Mouse (Mus musculus): ENCODE results near the gene Ndufa4l2. TPM values are rescaled to one million over a fixed set of nuclear protein-coding genes. Genes with fewer than 3 reads are reported as not detected.

The Ndufa4l2 gene
- 5.8 and 22.6 TPM in 2 replicates for total RNA-seq (2012; rRNA removed)

DNA sequence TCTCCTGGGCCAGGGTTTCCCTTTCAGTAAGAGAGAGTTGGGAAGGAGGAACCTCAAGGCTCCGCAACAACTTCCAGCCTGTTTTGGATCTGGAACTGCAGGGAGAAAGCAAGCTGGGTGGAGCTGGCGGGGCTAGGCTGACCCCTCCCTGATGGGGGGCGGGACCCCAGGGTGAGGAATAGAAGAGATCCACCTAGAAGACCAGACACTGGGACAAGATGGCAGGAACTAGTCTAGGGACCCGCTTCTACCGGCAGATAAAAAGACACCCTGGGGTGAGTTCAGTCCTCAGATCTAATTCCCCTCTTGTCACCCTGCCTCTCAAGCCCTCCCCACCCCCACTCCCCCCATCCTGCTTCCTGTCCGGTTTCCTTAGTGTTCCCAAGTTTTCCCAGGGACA is at the start of gene Ndufa4l2:
TSS of gene Ndufa4l2 (plus strand) at position 204 of the 400 bp plus-strand sequence.
- Histone ChIP-seq H3K4me3 (ENCODE audit: insufficient read depth in 1 of 2, low read depth in 1 of 2, low read length in 2 of 2, poor library complexity in 1 of 2, severe bottlenecking in 1 of 2) (peak within 1 kb of the TSS; percentile 6 to 47), H3K9ac (ENCODE audit: insufficient read depth, low read depth, low read length, poor library complexity, severe bottlenecking) (peak within 1 kb of the TSS; percentile 4; the same call in 1 of the 2 replicates), H3K27ac (ENCODE audit: insufficient read depth, low read depth, low read length, poor library complexity, severe bottlenecking) (no peak within 1 kb of the TSS), H3K36me3 (ENCODE audit: control insufficient read depth, insufficient read depth, low read length, poor library complexity, severe bottlenecking) (peaks cover 29% of the 10 kb centered on the region), H3K4me1 (ENCODE audit: control insufficient read depth in 2 of 2, insufficient read depth in 2 of 2, low read length in 2 of 2, poor library complexity in 1 of 2) (peaks cover 6 to 66% of the 10 kb centered on the region in 2 experiments), H3K9me3 (ENCODE audit: control insufficient read depth, insufficient read depth, low read depth, low read length) (no peaks in the 10 kb centered on the region)
- no peak for DNase-seq (ENCODE audit: low read depth, low spot score)
- TF ChIP-seq ZNF384 (IDR thresholded peaks at IDR 0.05; ENCODE audit: low read depth, low read length), result no peak
- TF ChIP-seq HCFC1 (IDR thresholded peaks at IDR 0.05; ENCODE audit: borderline replicate concordance, insufficient read depth, low read length), result no peak
- TF ChIP-seq MAFK (IDR thresholded peaks at IDR 0.05; ENCODE audit: insufficient read depth, low read depth, low read length), result no peak
- no peak for TF ChIP-seq ZC3H11A (IDR thresholded peaks at IDR 0.05; ENCODE audit: borderline replicate concordance, low read depth, low read length)
- TF ChIP-seq CHD2 (IDR thresholded peaks at IDR 0.05; ENCODE audit: low read depth, low read length), result no peak
- in situ Hi-C loops (cut with MboI; ENCODE audit: low sequenced_read_pairs in 2 of 2, unreplicated experiment in 2 of 2), result no loop called here

DNA sequence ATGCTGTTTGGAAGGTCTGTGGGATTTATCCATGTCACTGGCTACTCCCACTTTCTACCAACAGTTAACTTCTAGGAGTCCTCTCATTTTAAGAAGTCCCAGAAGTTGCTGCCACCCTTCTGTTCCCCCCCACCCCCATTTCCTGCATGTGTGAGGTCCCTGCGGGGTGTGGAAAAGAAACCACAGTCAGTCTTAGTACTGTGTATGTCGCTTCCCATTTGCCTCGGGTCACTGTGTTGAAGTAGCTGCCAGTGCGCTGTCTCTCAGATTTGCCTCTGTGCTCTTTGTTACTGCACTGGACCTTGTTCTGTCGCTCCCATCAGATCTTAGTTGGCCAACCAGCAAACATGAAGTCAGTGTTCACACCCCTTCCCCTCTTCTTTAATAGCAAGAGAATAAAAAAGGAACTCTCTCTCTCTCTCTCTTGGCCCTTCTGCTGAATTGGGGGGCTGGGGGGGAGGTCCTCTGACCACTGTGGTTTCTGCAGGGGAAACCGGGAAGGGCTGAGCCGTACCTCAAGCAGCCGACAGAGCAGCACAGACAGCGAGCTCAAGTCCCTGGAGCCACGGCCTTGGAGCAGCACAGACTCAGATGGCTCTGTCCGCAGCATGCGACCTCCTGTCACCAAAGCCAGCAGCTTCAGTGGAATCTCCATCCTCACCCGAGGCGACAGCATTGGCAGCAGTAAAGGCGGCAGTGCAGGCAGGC is 43.3 kb upstream of the Ndufa4l2 start:
- no peak for DNase-seq (ENCODE audit: low read depth, low spot score)
- Histone ChIP-seq H3K4me3 (ENCODE audit: insufficient read depth in 1 of 2, low read depth in 1 of 2, low read length in 2 of 2, poor library complexity in 1 of 2, severe bottlenecking in 1 of 2) (no peak overlapping the region), H3K36me3 (ENCODE audit: control insufficient read depth, insufficient read depth, low read length, poor library complexity, severe bottlenecking) (peaks cover 10% of the 10 kb centered on the region; the same call in 1 of the 2 replicates), H3K9me3 (ENCODE audit: control insufficient read depth, insufficient read depth, low read depth, low read length) (no peaks in the 10 kb centered on the region), H3K4me1 (ENCODE audit: control insufficient read depth in 2 of 2, insufficient read depth in 2 of 2, low read length in 2 of 2, poor library complexity in 1 of 2) (no peaks in the 10 kb centered on the region), H3K9ac (ENCODE audit: insufficient read depth, low read depth, low read length, poor library complexity, severe bottlenecking) (no peak overlapping the region), H3K27ac (ENCODE audit: insufficient read depth, low read depth, low read length, poor library complexity, severe bottlenecking) (no peak overlapping the region)
- in situ Hi-C loops (cut with MboI; ENCODE audit: low sequenced_read_pairs in 2 of 2, unreplicated experiment in 2 of 2), result no loop called here
- TF ChIP-seq MAFK (IDR thresholded peaks at IDR 0.05; ENCODE audit: insufficient read depth, low read depth, low read length) (no peak), ZC3H11A (IDR thresholded peaks at IDR 0.05; ENCODE audit: borderline replicate concordance, low read depth, low read length) (no peak), ZNF384 (IDR thresholded peaks at IDR 0.05; ENCODE audit: low read depth, low read length) (no peak), CHD2 (IDR thresholded peaks at IDR 0.05; ENCODE audit: low read depth, low read length) (no peak), HCFC1 (IDR thresholded peaks at IDR 0.05; ENCODE audit: borderline replicate concordance, insufficient read depth, low read length) (no peak)

DNA sequence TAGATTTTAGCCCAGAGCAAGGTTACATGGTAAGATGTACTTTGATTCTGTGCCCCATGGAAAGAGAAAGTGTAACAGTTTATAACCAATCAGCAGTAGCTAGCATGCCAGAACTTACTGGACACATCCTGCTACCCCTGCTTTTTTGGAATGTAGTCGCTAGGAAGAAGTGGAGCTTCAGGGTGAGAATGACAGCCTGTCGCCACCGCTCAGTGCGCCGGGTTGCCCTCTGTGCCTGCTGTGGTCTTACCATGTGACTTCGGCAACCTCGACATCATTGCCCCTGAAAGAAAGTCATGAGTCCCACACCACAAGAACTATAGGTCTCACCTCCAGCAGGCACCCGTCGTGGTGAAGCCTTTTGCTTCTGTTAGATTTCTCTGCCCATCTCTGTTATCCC is 42.0 kb upstream of the Ndufa4l2 start:
- Histone ChIP-seq H3K36me3 (ENCODE audit: control insufficient read depth, insufficient read depth, low read length, poor library complexity, severe bottlenecking) (peaks cover 13% of the 10 kb centered on the region; the same call in 1 of the 2 replicates), H3K9me3 (ENCODE audit: control insufficient read depth, insufficient read depth, low read depth, low read length) (no peaks in the 10 kb centered on the region), H3K9ac (ENCODE audit: insufficient read depth, low read depth, low read length, poor library complexity, severe bottlenecking) (no peak overlapping the region), H3K4me1 (ENCODE audit: control insufficient read depth in 2 of 2, insufficient read depth in 2 of 2, low read length in 2 of 2, poor library complexity in 1 of 2) (no peaks in the 10 kb centered on the region), H3K4me3 (ENCODE audit: insufficient read depth in 1 of 2, low read depth in 1 of 2, low read length in 2 of 2, poor library complexity in 1 of 2, severe bottlenecking in 1 of 2) (no peak overlapping the region), H3K27ac (ENCODE audit: insufficient read depth, low read depth, low read length, poor library complexity, severe bottlenecking) (no peak overlapping the region)
- TF ChIP-seq ZNF384 (IDR thresholded peaks at IDR 0.05; ENCODE audit: low read depth, low read length) (no peak), HCFC1 (IDR thresholded peaks at IDR 0.05; ENCODE audit: borderline replicate concordance, insufficient read depth, low read length) (no peak), MAFK (IDR thresholded peaks at IDR 0.05; ENCODE audit: insufficient read depth, low read depth, low read length) (no peak)
- in situ Hi-C loops (cut with MboI; ENCODE audit: low sequenced_read_pairs in 2 of 2, unreplicated experiment in 2 of 2), result no loop called here
- DNase-seq (ENCODE audit: low read depth, low spot score), result no peak

DNA sequence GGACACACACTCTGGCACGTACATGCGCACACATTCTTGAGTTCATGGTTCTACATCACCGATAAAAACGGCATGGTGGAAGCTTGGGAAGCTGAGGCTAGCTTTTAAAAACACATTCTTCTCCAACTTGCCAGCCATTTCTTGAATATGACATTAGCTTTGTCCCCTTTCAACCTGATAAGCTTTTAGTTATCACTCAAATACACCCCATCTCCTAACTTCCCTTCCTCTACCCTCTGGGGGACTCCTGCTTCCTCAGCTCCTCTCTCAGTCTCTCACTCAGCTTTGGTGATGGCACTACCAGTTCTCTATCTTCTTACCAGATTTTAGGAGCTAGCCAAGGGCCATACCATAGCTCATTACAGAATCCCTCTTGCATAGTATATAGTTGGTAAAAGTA is 39.6 kb upstream of the Ndufa4l2 start:
- H3K36me3 ChIP-seq (ENCODE audit: control insufficient read depth, insufficient read depth, low read length, poor library complexity, severe bottlenecking), result peaks cover 15% of the 10 kb centered on the region; the same call in 1 of the 2 replicates

More for the DNA sequence above, 39.6 kb upstream of the Ndufa4l2 start:
- TF ChIP-seq ZC3H11A (IDR thresholded peaks at IDR 0.05; ENCODE audit: borderline replicate concordance, low read depth, low read length), result no peak
- no peak for TF ChIP-seq HCFC1 (IDR thresholded peaks at IDR 0.05; ENCODE audit: borderline replicate concordance, insufficient read depth, low read length)
- TF ChIP-seq CHD2 (IDR thresholded peaks at IDR 0.05; ENCODE audit: low read depth, low read length), result no peak
- TF ChIP-seq MAFK (IDR thresholded peaks at IDR 0.05; ENCODE audit: insufficient read depth, low read depth, low read length), result no peak
- Histone ChIP-seq H3K4me3 (ENCODE audit: insufficient read depth in 1 of 2, low read depth in 1 of 2, low read length in 2 of 2, poor library complexity in 1 of 2, severe bottlenecking in 1 of 2) (no peak overlapping the region), H3K27ac (ENCODE audit: insufficient read depth, low read depth, low read length, poor library complexity, severe bottlenecking) (no peak overlapping the region), H3K4me1 (ENCODE audit: control insufficient read depth in 2 of 2, insufficient read depth in 2 of 2, low read length in 2 of 2, poor library complexity in 1 of 2) (no peaks in the 10 kb centered on the region; a peak in 1 of 4 replicates), H3K9me3 (ENCODE audit: control insufficient read depth, insufficient read depth, low read depth, low read length) (no peaks in the 10 kb centered on the region), H3K9ac (ENCODE audit: insufficient read depth, low read depth, low read length, poor library complexity, severe bottlenecking) (no peak overlapping the region)
- DNase-seq (ENCODE audit: low read depth, low spot score), result no peak
- in situ Hi-C loops (cut with MboI; ENCODE audit: low sequenced_read_pairs in 2 of 2, unreplicated experiment in 2 of 2), result no loop called here

Data from ES-E14 (cell line).